Mouse (Mus musculus): Measurements from ENCODE around the gene Gabpa.

GRCm38 (mm10) chr16:84835441-84835822 lies 707 bp downstream of the Gabpa start, which contains the start of gene Atp5j:
- TF ChIP-seq CTCF (IDR thresholded peaks at IDR 0.05; ENCODE audit: borderline replicate concordance, insufficient read depth, low read length) (no peak), POLR2A (IDR thresholded peaks at IDR 0.05; ENCODE audit: low read depth, low read length) (no peak; the same call in 1 of the 2 replicates)
